Mouse (Mus musculus) left cerebral cortex, adult 18-20 months (tissue): Measurements from ENCODE around the gene Ang5. TPM values are rescaled to one million over a fixed set of nuclear protein-coding genes. Genes with fewer than 3 reads are reported as not detected.

Source experiments
- total RNA-seq, 2 experiments: library from RNA; stranded (reverse); gene quantifications; 2 replicates each; pipeline ENCODE4 v1.2.3; 2021

Gene Ang5
- total RNA-seq, 2 experiments from 2014 or later = not detected

Other genes with a start within 250 kb of the Ang5 start
- gene Gm16506, start 229.6 kb upstream of the Ang5 start, total RNA-seq = not detected
- gene Gm6526, start 209.2 kb upstream of the Ang5 start, total RNA-seq = not detected
- gene Gm8180, start 172.3 kb upstream of the Ang5 start, total RNA-seq = not detected
- not detected for gene Ear1, start 81.6 kb upstream of the Ang5 start, total RNA-seq
- not detected for gene Ear10, start 33.5 kb upstream of the Ang5 start, total RNA-seq
- not detected for gene Gm8113, start 31.7 kb upstream of the Ang5 start, total RNA-seq
- gene Ang6, start 45.2 kb downstream of the Ang5 start, total RNA-seq = not detected
- gene Ear2, start 145.6 kb downstream of the Ang5 start, total RNA-seq = not detected
- gene Gm3327, start 166.8 kb downstream of the Ang5 start, total RNA-seq = not detected
- gene Gm8212, start 240.6 kb downstream of the Ang5 start, total RNA-seq = not detected